Mouse (Mus musculus) E14TG2a.4 (cell line): ENCODE measurements around the gene Acvr2a.

Source experiments
- CTCF ChIP-seq: conservative IDR thresholded peaks from 2 replicates; pipeline ENCODE4 v1.5.1; 2014; ENCODE audit warnings: low read length
- NANOG ChIP-seq: IDR thresholded peaks from 2 replicates; pipeline ENCODE4 v1.6.1; 2014; ENCODE audit warnings: borderline replicate concordance, low read length, mixed read lengths
- POU5F1 ChIP-seq: IDR thresholded peaks from 2 replicates; pipeline ENCODE4 v1.6.1; 2014; ENCODE audit warnings: low read length, borderline replicate concordance

DNA sequence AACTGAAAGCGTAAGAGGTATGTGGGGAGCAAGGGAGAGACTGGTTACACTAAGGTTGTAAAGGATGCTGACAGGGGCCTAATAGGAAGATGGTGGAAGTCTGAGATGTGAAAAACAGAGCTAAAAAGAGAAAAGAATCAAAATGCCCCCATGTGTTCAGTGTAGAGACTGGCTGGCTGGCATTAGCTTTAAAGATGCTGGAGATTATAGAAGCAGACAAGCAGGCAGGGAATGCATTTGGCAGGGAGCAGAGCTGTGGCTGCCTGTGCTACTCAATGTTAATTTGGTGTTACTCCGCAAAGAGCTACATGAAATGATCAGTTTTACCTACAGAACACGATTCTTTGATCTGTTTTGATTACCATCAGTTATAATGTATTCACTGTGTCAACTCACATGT lies 43.3 kb upstream of the Acvr2a start:
- no peak for TF ChIP-seq CTCF
- TF ChIP-seq NANOG, result no peak
- no peak for TF ChIP-seq POU5F1
